Mouse (Mus musculus): Measurements from ENCODE around the gene Vwa5a. TPM values are rescaled to one million over a fixed set of nuclear protein-coding genes. Genes with fewer than 3 reads are reported as not detected.

The Vwa5a gene
- 27.1 TPM for polyA plus RNA-seq (2014; fragmentation: Illumina TruSeq; extraction: RNeasy Lipid Tissue Mini Kit (QIAGEN cat#74804); ENCODE audit: insufficient read depth, low read depth, low replicate concordance)

GRCm38 (mm10) chr9:38718102-38718501 lies at the start of gene Vwa5a:
Gene Vwa5a (plus strand): TSS chr9:38718268.

GRCm38 (mm10) chr9:38674501-38674900 lies 43.6 kb upstream of the Vwa5a start, which contains the start of gene Olfr918:
Gene Olfr918 (minus strand): TSS chr9:38674601.

GRCm38 (mm10) chr9:38751999-38752398 lies 33.9 kb downstream of the Vwa5a start, which contains the start of gene Olfr920:
Gene Olfr920 (plus strand): TSS chr9:38752299.

GRCm38 (mm10) chr9:38772768-38773167 lies 54.7 kb downstream of the Vwa5a start, which contains the start of gene Olfr921:
Gene Olfr921 (plus strand): TSS chr9:38773068.

Other genes starting within 250 kb of the Vwa5a start
- gene Olfr905, start 247.2 kb upstream of the Vwa5a start, polyA plus RNA-seq (2014; fragmentation: Illumina TruSeq; extraction: RNeasy Lipid Tissue Mini Kit (QIAGEN cat#74804); ENCODE audit: insufficient read depth, low read depth, low replicate concordance), result not detected
- not detected for gene Olfr906, start 231.2 kb upstream of the Vwa5a start, polyA plus RNA-seq (2014; fragmentation: Illumina TruSeq; extraction: RNeasy Lipid Tissue Mini Kit (QIAGEN cat#74804); ENCODE audit: insufficient read depth, low read depth, low replicate concordance)
- not detected for gene Olfr907, start 222.5 kb upstream of the Vwa5a start, polyA plus RNA-seq (2014; fragmentation: Illumina TruSeq; extraction: RNeasy Lipid Tissue Mini Kit (QIAGEN cat#74804); ENCODE audit: insufficient read depth, low read depth, low replicate concordance)
- gene Olfr911-ps1, start 196.7 kb upstream of the Vwa5a start, polyA plus RNA-seq (2014; fragmentation: Illumina TruSeq; extraction: RNeasy Lipid Tissue Mini Kit (QIAGEN cat#74804); ENCODE audit: insufficient read depth, low read depth, low replicate concordance), result not detected
- gene Olfr910, start 180.4 kb upstream of the Vwa5a start, polyA plus RNA-seq (2014; fragmentation: Illumina TruSeq; extraction: RNeasy Lipid Tissue Mini Kit (QIAGEN cat#74804); ENCODE audit: insufficient read depth, low read depth, low replicate concordance), result not detected
- not detected for gene Olfr912, start 138.1 kb upstream of the Vwa5a start, polyA plus RNA-seq (2014; fragmentation: Illumina TruSeq; extraction: RNeasy Lipid Tissue Mini Kit (QIAGEN cat#74804); ENCODE audit: insufficient read depth, low read depth, low replicate concordance)
- not detected for gene Olfr913, start 125.5 kb upstream of the Vwa5a start, polyA plus RNA-seq (2014; fragmentation: Illumina TruSeq; extraction: RNeasy Lipid Tissue Mini Kit (QIAGEN cat#74804); ENCODE audit: insufficient read depth, low read depth, low replicate concordance)
- gene Olfr914, start 113.2 kb upstream of the Vwa5a start, polyA plus RNA-seq (2014; fragmentation: Illumina TruSeq; extraction: RNeasy Lipid Tissue Mini Kit (QIAGEN cat#74804); ENCODE audit: insufficient read depth, low read depth, low replicate concordance), result not detected
- not detected for gene Olfr916, start 58.4 kb upstream of the Vwa5a start, polyA plus RNA-seq (2014; fragmentation: Illumina TruSeq; extraction: RNeasy Lipid Tissue Mini Kit (QIAGEN cat#74804); ENCODE audit: insufficient read depth, low read depth, low replicate concordance)
- not detected for gene Olfr917, start 52.4 kb upstream of the Vwa5a start, polyA plus RNA-seq (2014; fragmentation: Illumina TruSeq; extraction: RNeasy Lipid Tissue Mini Kit (QIAGEN cat#74804); ENCODE audit: insufficient read depth, low read depth, low replicate concordance)
- not detected for gene Olfr918, start 43.7 kb upstream of the Vwa5a start, polyA plus RNA-seq (2014; fragmentation: Illumina TruSeq; extraction: RNeasy Lipid Tissue Mini Kit (QIAGEN cat#74804); ENCODE audit: insufficient read depth, low read depth, low replicate concordance)
- gene Olfr919, start 14.6 kb upstream of the Vwa5a start, polyA plus RNA-seq (2014; fragmentation: Illumina TruSeq; extraction: RNeasy Lipid Tissue Mini Kit (QIAGEN cat#74804); ENCODE audit: insufficient read depth, low read depth, low replicate concordance), result not detected
- gene Olfr920, start 34.0 kb downstream of the Vwa5a start, polyA plus RNA-seq (2014; fragmentation: Illumina TruSeq; extraction: RNeasy Lipid Tissue Mini Kit (QIAGEN cat#74804); ENCODE audit: insufficient read depth, low read depth, low replicate concordance), result 0.10 TPM
- gene Olfr921, start 54.8 kb downstream of the Vwa5a start, polyA plus RNA-seq (2014; fragmentation: Illumina TruSeq; extraction: RNeasy Lipid Tissue Mini Kit (QIAGEN cat#74804); ENCODE audit: insufficient read depth, low read depth, low replicate concordance), result not detected
- not detected for gene Olfr922, start 96.3 kb downstream of the Vwa5a start, polyA plus RNA-seq (2014; fragmentation: Illumina TruSeq; extraction: RNeasy Lipid Tissue Mini Kit (QIAGEN cat#74804); ENCODE audit: insufficient read depth, low read depth, low replicate concordance)
- not detected for gene Olfr923, start 108.3 kb downstream of the Vwa5a start, polyA plus RNA-seq (2014; fragmentation: Illumina TruSeq; extraction: RNeasy Lipid Tissue Mini Kit (QIAGEN cat#74804); ENCODE audit: insufficient read depth, low read depth, low replicate concordance)
- not detected for gene Olfr924, start 126.2 kb downstream of the Vwa5a start, polyA plus RNA-seq (2014; fragmentation: Illumina TruSeq; extraction: RNeasy Lipid Tissue Mini Kit (QIAGEN cat#74804); ENCODE audit: insufficient read depth, low read depth, low replicate concordance)
- not detected for gene Olfr26, start 136.8 kb downstream of the Vwa5a start, polyA plus RNA-seq (2014; fragmentation: Illumina TruSeq; extraction: RNeasy Lipid Tissue Mini Kit (QIAGEN cat#74804); ENCODE audit: insufficient read depth, low read depth, low replicate concordance)
- not detected for gene Olfr926, start 158.9 kb downstream of the Vwa5a start, polyA plus RNA-seq (2014; fragmentation: Illumina TruSeq; extraction: RNeasy Lipid Tissue Mini Kit (QIAGEN cat#74804); ENCODE audit: insufficient read depth, low read depth, low replicate concordance)
- not detected for gene Olfr930, start 211.5 kb downstream of the Vwa5a start, polyA plus RNA-seq (2014; fragmentation: Illumina TruSeq; extraction: RNeasy Lipid Tissue Mini Kit (QIAGEN cat#74804); ENCODE audit: insufficient read depth, low read depth, low replicate concordance)

Measured in lung, adult 10 weeks (tissue).